ENCODE assay signal across 9 mouse cellular contexts in genomic region chr6:55232524-55233264, GRCm38 (mm10). TPM values are rescaled to one million over a fixed set of nuclear protein-coding genes. Genes with fewer than 3 reads are reported as not detected.
DNase-seq lines count a peak whose midpoint lies in the region; ATAC-seq and TF ChIP-seq lines count a peak whose summit lies in the region.
"Had no signal": no experiment of that assay in that cellular context is flagged by ENCODE, and none has a peak within 500 bp of the region (broad histone marks: within the 10 kb centered on the region; RNA-seq: fewer than 3 reads in every experiment).

No protein-coding gene starts in this region.

- WGBS in embryonic facial prominence, embryonic 14.5 days, result 67% methylated on average over 3 of the region's 3 CpGs
- WGBS in hindbrain, postnatal 0 days, result 59% methylated on average over 3 of the region's 3 CpGs
- WGBS in liver, embryonic 12.5 days (ENCODE audit: insufficient replicate concordance), result 45% methylated on average over 3 of the region's 3 CpGs
- 54% methylated on average over 3 of the region's 3 CpGs for WGBS in neural tube, embryonic 13.5 days

- peak; percentile 86 for TF ChIP-seq CTCF in left cerebral cortex, adult 2 months (IDR thresholded peaks at IDR 0.05)
- TF ChIP-seq CTCF in hindbrain, postnatal 0 days (IDR thresholded peaks at IDR 0.05; ENCODE audit: low read depth), result peak; percentile 88

- H3K4me1 ChIP-seq in embryonic facial prominence, embryonic 14.5 days (ENCODE audit: control insufficient read depth, insufficient read depth, low read length), result no peaks in the 10 kb centered on the region
- H3K4me1 ChIP-seq in hindbrain, postnatal 0 days (ENCODE audit: insufficient read depth, low read length), result no peaks in the 10 kb centered on the region
- H3K4me1 ChIP-seq in liver, embryonic 12.5 days, result peaks cover 32% of the 10 kb centered on the region
- no peaks in the 10 kb centered on the region for H3K4me1 ChIP-seq in neural tube, embryonic 13.5 days (replicated peaks)

- intact Hi-C loops in left cerebral cortex, adult 2 months (cut with DNase I), result loop anchor here (1.0 to 10.0 kb wide), 3 partner anchors 152 to 722 kb away; no protein-coding TSS in a partner anchor
- intact Hi-C loops in left cerebral cortex, postnatal 36 days (cut with DNase I), result loop anchor here (2.0 kb wide), 2 partner anchors 152 to 278 kb away; no protein-coding TSS in a partner anchor

- no peaks in the 10 kb centered on the region for H3K9me3 ChIP-seq in embryonic facial prominence, embryonic 14.5 days (ENCODE audit: control insufficient read depth, low read length)
- H3K9me3 ChIP-seq in hindbrain, postnatal 0 days (ENCODE audit: low read length), result no peaks in the 10 kb centered on the region
- no peaks in the 10 kb centered on the region for H3K9me3 ChIP-seq in liver, embryonic 12.5 days (replicated peaks)
- H3K9me3 ChIP-seq in neural tube, embryonic 13.5 days, result no peaks in the 10 kb centered on the region

- H3K4me3 ChIP-seq in left cerebral cortex, adult 2 months, result no peak overlapping the region
- H3K4me3 ChIP-seq in embryonic facial prominence, embryonic 14.5 days (ENCODE audit: low read depth, low read length), result no peak overlapping the region
- H3K4me3 ChIP-seq in hindbrain, postnatal 0 days (ENCODE audit: low read length), result no peak overlapping the region
- H3K4me3 ChIP-seq in liver, embryonic 12.5 days, result no peak overlapping the region
- no peak overlapping the region for H3K4me3 ChIP-seq in neural tube, embryonic 13.5 days

- DNase-seq in left cerebral cortex, adult 2 months (ENCODE audit: extremely low spot score in 1 of 2, low spot score in 2 of 2), result peak in 1 of 2 experiments; percentile 29
- DNase-seq in left cerebral cortex, postnatal 36 days (ENCODE audit: low spot score in 2 of 2), result no peak
- peak; percentile 93 for DNase-seq in adipocyte (ENCODE audit: low spot score)
- DNase-seq in embryonic facial prominence, embryonic 14.5 days (ENCODE audit: low spot score), result peak; percentile 89
- DNase-seq in hindbrain, postnatal 0 days (ENCODE audit: low spot score), result peak; percentile 92
- DNase-seq in ovary, postnatal 14 days (ENCODE audit: low spot score), result no peak

- peak; percentile 78; the same call in 1 of the 2 replicates for ATAC-seq in embryonic facial prominence, embryonic 14.5 days (ENCODE audit: low read depth)
- peak; percentile 83 for ATAC-seq in hindbrain, postnatal 0 days
- ATAC-seq in liver, embryonic 12.5 days, result peak; percentile 48; the same call in 1 of the 2 replicates
- peak; percentile 77 for ATAC-seq in neural tube, embryonic 13.5 days (ENCODE audit: low read depth)

- no peak overlapping the region for H3K9ac ChIP-seq in embryonic facial prominence, embryonic 14.5 days (ENCODE audit: low read depth, low read length)
- no peak overlapping the region for H3K9ac ChIP-seq in hindbrain, postnatal 0 days (replicated peaks; ENCODE audit: low read length)
- no peak overlapping the region for H3K9ac ChIP-seq in liver, embryonic 12.5 days
- no peak overlapping the region for H3K9ac ChIP-seq in neural tube, embryonic 13.5 days

- H3K36me3 ChIP-seq in embryonic facial prominence, embryonic 14.5 days (ENCODE audit: control insufficient read depth, insufficient read depth, low read length), result peaks cover 6% of the 10 kb centered on the region; the same call in 1 of the 2 replicates
- H3K36me3 ChIP-seq in hindbrain, postnatal 0 days (ENCODE audit: insufficient read depth, low read length), result peaks cover 5% of the 10 kb centered on the region; the same call in 1 of the 2 replicates
- H3K36me3 ChIP-seq in liver, embryonic 12.5 days, result no peaks in the 10 kb centered on the region
- H3K36me3 ChIP-seq in neural tube, embryonic 13.5 days, result no peaks in the 10 kb centered on the region; the same call in 1 of the 2 replicates

- H3K27ac ChIP-seq in left cerebral cortex, adult 2 months, result no peak overlapping the region
- H3K27ac ChIP-seq in embryonic facial prominence, embryonic 14.5 days (replicated peaks; ENCODE audit: low read depth, low read length), result no peak overlapping the region
- no peak overlapping the region for H3K27ac ChIP-seq in hindbrain, postnatal 0 days
- H3K27ac ChIP-seq in liver, embryonic 12.5 days, result no peak overlapping the region
- no peak overlapping the region for H3K27ac ChIP-seq in neural tube, embryonic 13.5 days (replicated peaks)

- no peaks in the 10 kb centered on the region for H3K27me3 ChIP-seq in embryonic facial prominence, embryonic 14.5 days (replicated peaks; ENCODE audit: control insufficient read depth, insufficient read depth, low read length)
- H3K27me3 ChIP-seq in hindbrain, postnatal 0 days (ENCODE audit: insufficient read depth, low read length), result no peaks in the 10 kb centered on the region
- H3K27me3 ChIP-seq in liver, embryonic 12.5 days (replicated peaks), result no peaks in the 10 kb centered on the region
- no peaks in the 10 kb centered on the region for H3K27me3 ChIP-seq in neural tube, embryonic 13.5 days

- no peak overlapping the region for H3K4me2 ChIP-seq in embryonic facial prominence, embryonic 14.5 days (ENCODE audit: low read depth, low read length)
- no peak overlapping the region for H3K4me2 ChIP-seq in hindbrain, postnatal 0 days (ENCODE audit: low read depth, low read length)
- H3K4me2 ChIP-seq in liver, embryonic 12.5 days, result no peak overlapping the region
- H3K4me2 ChIP-seq in neural tube, embryonic 13.5 days, result no peak overlapping the region

RNA-seq across cellular contexts. Expression of gene Mindy4, which starts 29.5 kb away (rescaled TPM):
- 10 to 100 TPM; 10.2 to 11.0 TPM for total RNA-seq in left cerebral cortex, adult 2 months (2021)
- 10 to 100 TPM; 10.4 to 10.5 TPM for total RNA-seq in left cerebral cortex, postnatal 36 days (2021)
- polyA plus RNA-seq in embryonic facial prominence, embryonic 14.5 days (2014; fragmentation: Nextera tagmentation; extraction: Ambion mirVana), result 16.2 and 18.2 TPM in 2 replicates
- total RNA-seq in hindbrain, postnatal 0 days (2014; rRNA removed), result 10.4 and 11.7 TPM in 2 replicates
- 8.2 and 8.4 TPM in 2 replicates for polyA plus RNA-seq in hindbrain, postnatal 0 days (2015; fragmentation: Nextera tagmentation; extraction: Ambion mirVana)
- 1.7 and 2.1 TPM in 2 replicates for polyA plus RNA-seq in liver, embryonic 12.5 days (2016; fragmentation: Nextera tagmentation; extraction: Ambion mirVana)
- polyA plus RNA-seq in neural tube, embryonic 13.5 days (2015; fragmentation: Nextera tagmentation; extraction: Ambion mirVana), result 9.9 and 10.8 TPM in 2 replicates
- total RNA-seq: neutrophil, adult 5-6 weeks had no signal

RNA-seq across cellular contexts. Expression of gene Inmt, which starts 57.9 kb away (rescaled TPM):
- 1 to 10 TPM; 1.1 to 2.1 TPM for total RNA-seq in left cerebral cortex, adult 2 months (2021)
- 1 to 10 TPM; 1.1 to 2.4 TPM for total RNA-seq in left cerebral cortex, postnatal 36 days (2021)
- 4.2 and 5.9 TPM in 2 replicates for polyA plus RNA-seq in embryonic facial prominence, embryonic 14.5 days (2014; fragmentation: Nextera tagmentation; extraction: Ambion mirVana)
- 0.52 TPM in 1 of 2 replicates, not detected in the other for total RNA-seq in hindbrain, postnatal 0 days (2014; rRNA removed)
- polyA plus RNA-seq in hindbrain, postnatal 0 days (2015; fragmentation: Nextera tagmentation; extraction: Ambion mirVana), result not detected in 2 replicates
- polyA plus RNA-seq in liver, embryonic 12.5 days (2016; fragmentation: Nextera tagmentation; extraction: Ambion mirVana), result 0.41 and 0.63 TPM in 2 replicates
- polyA plus RNA-seq in neural tube, embryonic 13.5 days (2015; fragmentation: Nextera tagmentation; extraction: Ambion mirVana), result not detected in 2 replicates
- total RNA-seq: neutrophil, adult 5-6 weeks had no signal

Comparison
In these comparisons a context has a peak if more than half of its experiments do, and no peak if none do; other contexts are left out.
1. DNase-seq: peak in adipocyte (single experiment), embryonic facial prominence, embryonic 14.5 days (single experiment) and hindbrain, postnatal 0 days (single experiment); none in left cerebral cortex, postnatal 36 days (0 of 2) and ovary, postnatal 14 days (single experiment).
2. Peak in every context shown above with its lines, with median percentiles within 50 percentile points of each other: ATAC-seq.